Mouse (Mus musculus) spleen, adult 2 months (tissue): ENCODE measurements around the gene Kif22.

Experiments used
- CTCF ChIP-seq: fragments of 200-500 bp; IDR thresholded peaks from 2 replicates; pipeline ENCODE4 v1.5.1; 2011; ENCODE audit warnings: mild to moderate bottlenecking, inconsistent platforms; ENCODE audit not compliant: insufficient read depth, insufficient read length, insufficient replicate concordance; ENCODE audit errors: extremely low read depth
- POLR2A ChIP-seq: fragments of 200-500 bp; IDR thresholded peaks from 2 replicates; pipeline ENCODE4 v1.6.1; 2011; ENCODE audit warnings: low read depth, low read length, inconsistent platforms

GRCm38 (mm10) chr7:127014320-127014719 lies 28.0 kb downstream of the Kif22 start, which contains the start of gene Mvp:
- TF ChIP-seq POLR2A, result no peak
- no peak for TF ChIP-seq CTCF
